Mouse (Mus musculus): ENCODE data around the gene Cblb.

Gene Cblb

DNA sequence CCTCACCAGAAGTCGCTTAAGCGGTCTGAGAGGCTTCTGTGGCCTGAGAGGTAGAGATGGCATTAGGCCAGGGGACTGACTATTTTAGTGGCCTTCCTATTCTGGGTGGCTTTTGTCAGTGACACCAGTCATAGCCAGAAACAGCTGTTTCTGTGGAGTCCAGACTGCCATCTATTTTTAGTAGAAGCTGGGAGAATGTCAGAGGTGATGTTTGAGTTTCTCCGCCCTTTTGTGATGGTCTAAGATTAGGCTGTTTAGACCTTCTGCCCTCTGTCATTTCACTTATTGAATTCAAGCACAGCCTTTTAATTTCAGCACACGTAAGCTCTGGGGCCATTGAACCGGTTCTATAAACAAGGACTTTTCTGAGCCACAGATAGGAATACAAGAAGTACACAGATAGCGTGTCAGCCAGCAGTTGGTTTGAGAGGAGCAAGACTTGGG lies 40.8 kb downstream of the Cblb start:
- no peak for DNase-seq (ENCODE audit: low spot score in 2 of 2)

DNA sequence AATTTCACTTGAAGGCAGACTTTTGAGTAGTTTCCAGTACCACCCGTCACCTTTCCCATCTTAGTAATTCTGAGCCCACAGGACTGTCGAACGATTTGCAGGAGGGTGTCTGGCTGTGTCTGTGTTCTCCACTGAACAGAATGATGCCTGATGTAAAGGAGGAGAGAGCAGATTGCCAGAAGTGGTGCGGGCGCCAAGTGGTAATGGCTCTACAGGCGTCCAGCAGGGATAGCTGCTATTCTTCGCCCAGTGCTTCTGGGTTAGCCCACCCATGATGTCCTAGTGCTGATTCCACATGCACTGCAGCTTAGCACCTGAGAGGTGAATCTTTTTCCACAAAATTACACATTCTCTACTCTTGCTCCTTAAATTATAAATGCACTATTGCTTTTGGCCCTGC lies 45.6 kb downstream of the Cblb start:
- no peak for DNase-seq (ENCODE audit: low spot score in 2 of 2)

DNA sequence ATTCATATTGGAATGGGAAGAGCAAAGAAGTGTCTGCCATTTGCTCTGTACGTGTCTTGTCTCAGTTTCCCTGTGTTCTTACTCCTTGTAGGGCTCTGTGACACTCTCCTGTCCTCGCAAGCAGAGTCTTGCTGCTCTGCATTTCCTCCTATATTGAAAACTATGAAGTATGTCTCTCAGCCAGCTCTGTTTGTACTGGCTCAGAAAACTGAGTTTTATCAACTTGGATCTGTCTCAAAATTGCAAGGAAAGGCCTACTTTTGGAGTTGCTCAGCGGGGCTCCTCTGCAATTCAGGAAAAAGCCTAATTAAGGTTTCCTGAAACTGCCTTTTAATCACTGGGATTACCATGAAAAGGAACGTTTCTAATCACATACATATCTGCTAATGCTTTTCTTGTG lies 46.9 kb downstream of the Cblb start:
- no peak for DNase-seq (ENCODE audit: low spot score in 2 of 2)

DNA sequence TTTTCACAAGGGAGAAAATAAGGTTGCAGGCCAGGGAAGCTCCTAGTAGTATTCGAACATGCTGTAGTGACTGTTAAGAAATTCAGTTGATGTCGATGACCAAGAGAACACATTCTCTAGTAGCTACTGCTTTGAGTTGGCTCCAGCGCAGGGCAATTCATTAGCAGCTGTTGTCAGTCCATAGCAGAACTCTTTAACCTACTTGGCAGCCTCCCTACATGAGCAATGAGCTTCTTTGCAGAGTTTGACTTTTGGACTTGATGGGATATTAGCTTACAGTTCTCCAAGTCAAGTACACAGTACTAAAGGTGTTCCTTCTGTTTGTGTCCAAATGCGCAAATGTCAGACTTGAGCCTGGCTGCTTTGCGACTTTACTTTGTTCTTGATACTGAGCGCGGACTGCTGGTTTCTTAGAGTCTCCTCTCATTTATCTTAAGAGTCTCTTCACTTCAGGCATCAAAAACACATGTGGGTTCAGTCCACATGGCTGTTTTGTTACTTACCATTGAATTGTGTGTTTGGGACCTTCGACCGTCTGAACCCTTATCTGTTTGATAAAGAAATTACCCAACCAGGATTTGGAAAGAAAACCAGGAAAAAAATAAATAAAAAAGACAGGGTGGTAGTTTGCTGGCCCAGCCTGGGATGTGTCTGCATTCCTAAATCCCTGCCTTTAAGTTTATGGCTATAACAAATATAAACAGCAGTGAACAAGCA lies 47.9 kb downstream of the Cblb start:
- DNase-seq (ENCODE audit: low spot score in 2 of 2), result peak in 1 of 2 experiments; percentile 51

DNA sequence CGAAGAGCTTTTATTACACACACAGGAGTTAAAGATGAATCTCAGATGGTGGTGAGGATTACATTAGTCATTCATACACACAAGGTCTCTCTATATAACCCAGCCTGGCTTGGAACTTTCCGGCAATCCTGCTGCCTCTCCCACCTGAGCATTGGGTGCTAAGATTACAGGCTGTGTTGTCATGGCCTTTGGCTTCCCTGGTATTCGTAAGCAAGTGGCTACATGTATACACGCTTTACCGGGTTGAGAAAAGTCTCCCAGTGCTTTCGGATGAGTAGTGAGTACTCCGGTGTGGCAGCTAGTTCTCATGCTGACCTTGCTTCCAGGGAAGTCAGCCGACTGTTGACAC lies 48.4 kb downstream of the Cblb start:
- no peak for DNase-seq (ENCODE audit: low spot score in 2 of 2)

DNA sequence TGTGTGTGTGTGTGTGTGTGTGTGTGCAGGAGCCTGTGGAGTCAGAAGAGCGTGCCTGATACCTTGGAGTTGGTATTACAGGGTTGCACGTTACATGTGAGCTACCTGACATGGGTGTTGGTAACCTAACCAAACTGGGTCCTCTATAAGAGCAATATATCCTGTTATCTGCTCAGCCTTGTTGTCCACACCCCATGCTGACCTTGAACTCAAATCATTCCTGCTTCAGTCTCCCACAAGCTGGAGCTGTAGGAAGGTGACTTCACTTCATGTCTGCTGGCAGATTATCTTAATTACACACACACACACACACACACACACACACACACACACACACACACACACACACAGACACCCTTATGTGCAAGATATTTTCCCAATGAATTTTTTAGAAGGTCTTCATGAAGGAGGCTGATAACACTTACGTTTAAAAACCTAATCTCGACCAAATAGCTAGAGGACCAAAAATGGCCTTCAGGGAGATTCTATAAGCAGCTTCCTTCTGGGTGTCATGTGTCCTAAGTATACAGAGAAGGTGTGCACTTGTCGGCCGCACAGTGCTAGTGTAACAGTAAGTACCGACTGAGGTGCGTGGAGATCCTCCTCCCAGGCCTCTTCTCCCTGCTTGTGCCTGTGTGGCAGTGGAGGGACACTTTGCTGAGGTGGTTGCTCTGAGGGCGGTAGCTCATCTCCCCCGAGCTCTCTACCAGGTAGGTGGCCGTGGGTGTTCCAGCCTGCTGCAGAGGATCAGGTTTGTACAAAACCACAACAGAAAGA lies 49.8 kb downstream of the Cblb start:
- DNase-seq (ENCODE audit: low spot score in 2 of 2), result no peak

DNA sequence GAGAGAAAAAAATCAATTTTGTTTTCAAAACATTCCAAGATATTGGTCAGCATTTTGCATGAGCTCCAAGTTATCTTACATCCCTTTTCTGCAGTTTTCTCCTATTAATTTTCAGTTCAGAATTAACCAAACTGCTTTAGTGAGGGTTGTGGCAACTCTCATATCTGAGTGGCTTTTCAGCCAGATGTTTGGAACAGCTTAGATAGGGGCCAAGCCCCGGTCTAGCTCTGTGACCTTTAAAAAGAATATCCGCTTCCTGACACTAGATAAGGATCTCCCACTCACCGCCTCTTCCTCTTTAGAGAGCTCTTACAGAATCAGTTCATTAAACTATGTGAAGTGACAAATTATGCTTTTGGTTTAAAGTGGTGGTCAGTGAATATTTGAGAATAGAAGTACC lies 50.7 kb downstream of the Cblb start:
- no peak for DNase-seq (ENCODE audit: low spot score in 2 of 2)

DNA sequence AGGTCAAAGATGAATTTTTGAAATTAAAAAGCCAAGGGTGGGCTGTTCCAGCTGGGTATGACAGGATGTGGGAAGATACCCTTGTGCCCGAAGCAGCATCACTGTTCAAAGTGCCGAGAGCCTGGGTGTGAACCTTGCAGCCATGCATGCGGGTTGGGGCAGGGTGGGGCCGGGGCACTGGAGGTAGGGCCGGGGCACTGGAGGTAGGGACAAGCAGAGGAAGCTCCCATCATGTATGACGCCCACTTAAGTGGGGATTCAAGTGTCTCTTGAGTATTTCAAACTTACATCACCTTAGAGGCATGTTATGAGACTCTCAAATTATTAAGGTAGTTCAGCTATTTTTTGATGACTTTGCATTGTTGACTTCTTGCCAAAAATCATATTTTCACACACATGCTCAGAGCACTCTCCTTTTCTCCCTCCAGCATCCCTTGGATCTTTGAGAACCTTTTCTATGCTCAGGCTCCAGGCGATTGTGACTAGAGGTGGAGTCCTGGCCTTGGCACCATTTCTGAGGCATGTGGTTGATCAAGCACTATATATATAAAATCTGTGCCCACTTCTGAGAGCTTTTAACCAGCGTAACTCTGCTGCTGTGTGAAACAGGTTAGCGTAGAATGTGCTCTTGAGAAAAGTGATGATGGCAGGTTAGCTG lies 55.9 kb downstream of the Cblb start:
- DNase-seq (ENCODE audit: low spot score in 2 of 2), result no peak

DNA sequence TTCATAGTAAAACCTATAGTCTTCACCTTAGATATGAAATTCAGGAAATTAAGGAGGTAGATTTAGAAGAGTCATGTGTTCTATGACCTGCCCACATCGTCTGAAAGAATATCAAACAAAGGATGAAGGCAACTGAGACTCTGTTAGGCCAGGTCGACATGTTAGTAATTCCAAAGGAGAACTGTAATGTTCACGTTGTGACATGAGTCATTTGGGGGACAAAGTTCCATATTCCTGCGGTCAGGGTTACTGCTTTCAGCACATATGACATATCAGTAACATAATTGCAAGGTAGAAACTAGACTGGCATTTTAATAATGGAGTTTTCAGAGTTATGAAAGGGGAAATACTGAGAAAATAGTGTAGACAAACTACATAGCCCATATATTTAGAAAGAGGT lies 58.3 kb downstream of the Cblb start:
- no peak for DNase-seq (ENCODE audit: low spot score in 2 of 2)

DNA sequence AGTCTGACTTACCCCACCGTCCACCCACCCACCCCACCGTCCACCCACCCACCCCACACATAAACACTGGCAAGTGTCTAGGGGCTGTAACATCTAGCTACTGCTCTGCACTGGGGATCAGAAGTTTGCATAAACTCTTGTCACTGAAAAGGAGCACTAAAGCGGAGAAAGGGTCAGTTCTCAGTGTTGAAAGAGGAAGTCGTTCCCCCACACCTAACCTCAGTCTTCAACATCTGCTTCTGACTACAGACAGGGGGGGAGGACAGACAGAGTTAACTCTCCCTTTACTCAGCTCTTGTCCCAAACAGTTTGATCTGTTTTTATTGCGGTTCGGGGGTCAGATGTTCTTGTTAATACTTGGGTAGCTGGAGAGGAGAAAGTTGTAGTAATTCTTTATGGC lies 59.9 kb downstream of the Cblb start:
- DNase-seq (ENCODE audit: low spot score in 2 of 2), result no peak

DNA sequence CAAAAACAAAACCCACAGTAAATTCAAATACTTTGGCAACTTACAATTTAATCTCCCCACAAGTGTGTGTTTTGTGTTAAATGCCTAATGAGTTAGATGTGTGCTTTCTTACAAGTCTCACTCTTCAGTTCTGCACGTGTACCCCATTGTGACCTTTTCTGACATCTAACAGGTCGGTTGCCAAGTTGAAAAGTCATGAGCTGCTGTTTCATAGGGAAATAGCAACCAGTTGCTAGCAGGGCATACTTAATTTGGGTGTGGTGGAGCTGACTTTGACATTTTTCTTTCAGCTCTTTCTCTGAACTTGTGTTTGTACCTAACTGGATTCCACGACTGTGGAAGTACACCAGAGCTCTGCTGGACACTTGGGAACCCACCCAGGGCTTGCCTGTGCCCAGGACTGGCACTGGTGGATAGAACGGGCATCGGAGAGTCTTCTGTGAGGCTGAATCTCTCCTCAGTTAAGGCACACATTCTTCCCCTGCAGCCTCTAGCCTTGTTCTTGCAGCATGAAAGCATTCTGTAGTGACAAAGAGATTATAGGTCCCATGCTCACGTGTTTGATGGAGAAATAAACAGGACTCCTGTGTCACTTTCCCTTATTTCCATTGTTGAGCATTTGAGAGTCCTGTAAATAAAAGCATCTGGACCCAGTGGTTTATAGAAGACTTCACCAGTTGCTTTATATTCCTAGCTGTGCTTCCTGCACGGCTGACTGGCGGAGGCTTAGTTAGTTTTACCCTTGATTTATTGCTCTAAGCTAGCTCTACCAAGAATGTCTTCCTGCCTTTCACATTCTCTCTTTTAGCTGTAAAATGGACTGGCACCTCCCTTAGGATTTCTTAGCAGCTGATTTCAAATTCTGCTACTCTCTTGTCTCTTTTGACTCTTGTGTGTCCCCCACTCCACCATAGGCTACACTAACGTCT lies 62.6 kb downstream of the Cblb start:
- DNase-seq (ENCODE audit: low spot score in 2 of 2), result no peak

DNA sequence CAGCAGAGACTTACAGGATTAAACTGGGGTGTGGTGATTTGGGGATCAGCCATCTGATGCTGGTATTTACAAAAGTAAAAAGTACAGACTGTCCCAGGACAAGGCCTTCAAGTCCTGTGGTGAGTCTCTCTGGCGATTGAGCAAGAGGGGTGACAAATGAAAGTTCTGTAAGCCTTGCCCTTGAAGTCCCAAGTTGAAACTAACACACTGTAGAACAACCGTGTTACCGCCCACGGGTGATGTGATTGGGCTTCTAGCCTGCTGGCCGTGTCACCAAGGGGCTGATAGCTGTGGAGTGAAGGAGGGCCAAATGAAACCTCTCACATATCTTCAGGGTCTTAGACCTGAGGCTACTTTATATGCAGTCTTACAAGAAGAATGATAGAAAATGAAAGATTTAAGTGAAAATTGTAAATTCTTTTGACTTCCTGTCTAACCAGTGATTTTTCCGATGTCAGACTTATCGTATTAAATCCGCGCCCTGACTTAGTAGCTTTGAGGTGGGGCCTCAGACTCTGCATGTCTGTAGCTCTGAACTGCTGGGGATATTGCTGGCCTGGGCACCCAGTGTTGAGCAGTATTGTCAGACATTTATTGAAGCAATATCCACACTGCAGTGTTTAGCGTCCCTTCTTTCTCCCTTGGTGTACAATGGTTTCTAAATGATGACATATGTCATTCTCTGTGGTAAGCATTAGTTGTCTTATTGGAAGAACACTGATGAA lies 63.9 kb downstream of the Cblb start:
- peak; percentile 45 to 75 for DNase-seq (ENCODE audit: low spot score in 2 of 2)

DNA sequence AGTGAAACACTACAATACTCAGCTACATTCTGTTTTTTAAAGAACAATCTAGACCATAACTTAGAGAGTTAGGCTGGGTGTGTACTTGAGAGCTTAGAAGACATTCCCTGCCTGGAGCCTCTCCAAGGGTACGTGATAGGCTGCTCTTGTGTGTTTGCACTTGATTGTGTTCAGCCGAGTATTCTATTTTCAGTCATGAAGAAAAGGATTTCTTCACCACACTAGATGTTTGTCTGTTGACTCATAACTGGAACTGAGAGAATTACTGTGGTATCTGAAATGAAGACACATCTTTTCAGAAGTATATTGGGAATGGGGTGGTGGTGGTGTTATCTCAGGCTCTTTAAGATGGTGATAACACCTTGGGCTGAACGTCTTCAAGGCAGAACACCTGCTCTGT lies 64.6 kb downstream of the Cblb start:
- peak in 1 of 2 experiments; percentile 62 for DNase-seq (ENCODE audit: low spot score in 2 of 2)

DNA sequence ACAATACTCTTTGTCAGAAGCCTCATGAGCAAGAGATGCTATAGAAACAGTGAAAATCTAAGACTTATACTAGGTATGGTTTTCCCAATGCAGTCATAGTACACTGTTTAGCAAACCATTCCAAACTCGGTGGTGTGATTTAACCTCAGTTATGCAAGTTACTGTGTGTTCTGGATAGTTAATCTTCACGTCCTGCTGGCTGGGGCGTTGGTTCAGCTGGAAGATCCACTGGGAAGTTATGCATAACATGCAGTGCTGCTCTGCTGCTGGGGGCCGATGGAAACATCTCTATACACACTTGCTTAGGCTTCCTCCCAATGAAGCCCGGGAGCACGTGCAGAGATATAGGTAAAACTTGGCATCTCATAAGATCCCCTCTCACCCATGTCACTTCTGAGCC lies 69.4 kb downstream of the Cblb start:
- DNase-seq (ENCODE audit: low spot score in 2 of 2), result no peak

DNA sequence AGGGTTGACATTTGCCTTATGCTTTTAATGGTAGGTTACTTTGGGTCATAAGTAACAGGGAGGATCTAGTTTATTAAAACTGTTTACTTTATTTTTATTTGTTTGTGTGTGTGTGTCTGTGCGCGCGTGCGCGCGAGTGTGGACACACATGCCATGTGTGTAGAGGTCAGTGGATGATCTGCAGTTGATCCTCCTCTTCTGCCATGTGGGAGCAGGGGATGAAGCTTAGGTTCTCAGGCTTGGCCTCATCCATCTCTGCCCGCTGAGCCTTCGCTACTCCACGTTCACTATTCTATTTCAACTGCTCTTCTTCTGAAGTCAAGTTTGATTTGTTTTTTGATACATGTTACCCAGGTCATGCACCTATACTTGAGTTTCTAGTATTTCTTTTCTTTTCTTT lies 73.6 kb downstream of the Cblb start:
- DNase-seq (ENCODE audit: low spot score in 2 of 2), result no peak

DNA sequence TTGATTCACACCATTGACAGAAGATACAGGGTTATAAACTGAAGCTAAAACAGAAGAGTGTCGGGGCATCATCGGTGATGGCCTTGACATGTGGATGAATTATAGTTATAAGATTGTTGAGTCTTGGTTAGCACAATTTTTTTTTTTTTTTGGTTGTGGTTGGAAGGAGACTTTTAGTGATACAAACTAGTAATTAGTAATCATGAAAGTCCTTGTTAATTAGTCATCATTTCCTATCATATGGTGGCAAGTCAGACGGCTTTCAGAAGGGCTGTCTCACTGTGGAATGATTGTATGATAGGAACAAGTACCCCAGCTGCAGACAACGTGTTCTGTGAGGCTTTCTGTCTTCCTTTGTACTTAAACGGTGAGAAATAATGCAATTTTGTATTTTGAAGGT lies 76.8 kb downstream of the Cblb start:
- no peak for DNase-seq (ENCODE audit: low spot score in 2 of 2)

DNA sequence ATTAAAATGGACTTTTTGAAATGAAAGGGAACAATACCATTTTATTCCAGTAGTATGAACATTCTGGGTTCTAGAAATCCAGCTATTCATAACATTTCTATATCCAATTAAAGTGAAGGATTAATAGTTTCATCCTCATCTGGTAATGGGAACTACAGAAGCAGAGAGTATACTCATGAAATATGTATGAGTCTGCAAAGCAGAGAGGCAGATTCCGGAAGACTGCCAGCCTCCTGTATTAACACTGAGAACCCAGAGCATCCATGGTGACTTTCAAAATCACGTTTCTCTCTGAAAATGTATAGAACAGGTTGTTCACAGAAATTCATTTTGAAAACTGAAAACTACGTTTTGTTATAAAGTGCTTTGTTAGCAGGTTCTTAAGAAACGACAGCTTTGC lies 83.4 kb downstream of the Cblb start:
- DNase-seq (ENCODE audit: low spot score in 2 of 2), result no peak

DNA sequence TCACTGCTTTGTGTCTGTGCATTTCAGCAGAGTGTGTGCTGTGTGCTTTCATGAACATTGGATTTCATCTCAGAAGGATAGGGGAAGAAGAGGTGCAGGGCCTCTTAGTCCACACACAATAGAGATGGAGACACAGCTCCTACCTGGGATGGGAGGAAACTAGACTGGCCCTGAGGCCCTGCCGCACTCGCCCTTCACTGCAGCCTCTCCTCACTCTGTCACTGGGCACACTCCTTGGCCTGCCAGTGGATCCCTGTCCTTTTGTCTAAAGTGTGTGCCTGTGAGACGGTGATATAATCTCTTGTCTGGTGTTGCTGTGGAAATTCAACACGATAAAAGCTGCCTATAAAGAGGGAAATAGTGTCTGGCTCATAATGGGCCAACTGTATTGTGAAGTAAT lies 88.0 kb downstream of the Cblb start:
- DNase-seq (ENCODE audit: low spot score in 2 of 2), result no peak

DNA sequence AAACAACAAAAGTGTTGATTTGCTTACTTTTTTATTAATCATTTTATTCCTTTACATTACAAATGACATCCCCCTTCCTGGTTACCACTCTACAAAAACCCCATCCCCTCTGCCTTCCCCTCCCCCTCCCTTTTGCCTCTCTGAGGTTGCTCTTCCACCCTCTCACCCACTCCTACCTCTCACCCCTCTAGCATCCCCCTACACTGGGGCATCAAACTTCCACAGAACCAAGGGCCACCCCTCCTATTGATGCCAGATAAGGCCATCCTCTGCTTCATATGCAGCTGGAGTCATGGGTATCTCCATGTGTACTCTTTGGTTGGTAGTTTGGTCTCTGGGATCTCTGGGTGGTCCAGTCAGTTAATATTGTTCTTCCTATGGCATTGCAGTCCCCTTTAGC lies 93.9 kb downstream of the Cblb start:
- no peak for DNase-seq (ENCODE audit: low spot score in 2 of 2)

DNA sequence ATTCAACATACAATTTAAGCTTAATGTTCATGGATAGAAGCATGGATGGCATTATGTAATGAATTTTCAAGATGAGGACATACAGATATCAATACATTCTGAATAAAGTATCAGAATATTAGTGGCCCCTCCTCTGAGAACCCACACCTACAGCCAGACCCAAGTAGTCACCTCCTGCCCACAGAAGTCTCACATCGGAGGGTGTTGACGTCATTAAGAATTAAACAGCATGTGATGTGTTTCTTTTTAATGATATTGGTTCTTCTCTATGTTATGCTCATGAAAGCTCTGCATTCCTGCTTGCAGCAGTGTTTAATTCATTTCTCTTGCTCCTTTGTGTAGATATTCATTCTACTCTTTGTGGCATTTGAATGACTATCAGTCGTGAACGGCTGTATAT lies 94.9 kb downstream of the Cblb start:
- no peak for DNase-seq (ENCODE audit: low spot score in 2 of 2)

DNA sequence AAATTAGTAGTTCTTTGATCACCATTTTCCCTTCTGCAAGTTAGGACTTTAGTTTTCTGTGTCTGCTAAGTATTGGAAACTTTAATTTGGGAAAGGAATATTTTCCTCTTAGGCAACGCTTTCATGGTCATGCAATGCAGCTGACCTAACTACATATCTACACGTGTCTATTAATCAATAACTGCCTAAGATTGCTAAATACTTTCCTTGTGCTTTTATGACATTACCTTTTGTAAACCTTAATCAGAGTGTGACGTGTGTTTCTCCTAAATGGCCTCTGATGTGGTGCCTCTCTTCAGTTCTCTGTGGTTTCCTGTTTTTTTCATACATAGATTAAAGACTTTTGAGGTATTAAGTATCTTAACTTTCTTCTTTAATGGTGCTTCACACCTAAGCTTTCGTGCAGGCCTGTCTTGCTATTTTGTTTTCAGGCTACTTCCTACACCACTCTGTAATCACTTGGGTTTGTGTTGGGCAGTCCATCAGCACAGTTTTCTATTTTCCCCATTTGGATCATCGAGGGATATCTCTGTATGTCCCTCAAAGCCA lies 98.4 kb downstream of the Cblb start:
- DNase-seq (ENCODE audit: low spot score in 2 of 2), result no peak

Data from urinary bladder, postnatal 36 days (tissue).